Mouse (Mus musculus): ENCODE data around the gene Gpr107. TPM values are rescaled to one million over a fixed set of nuclear protein-coding genes. Genes with fewer than 3 reads are reported as not detected.

The Gpr107 gene
- polyA plus RNA-seq, 1 experiment: 28.7 TPM

GRCm38 (mm10) chr2:31244216-31244615, 92.1 kb downstream of the Gpr107 start:
- Histone ChIP-seq H3K79me2 (ENCODE audit: control insufficient read depth, insufficient read depth) (peaks cover 32% of the 10 kb centered on the region), H3K4me3 (ENCODE audit: insufficient read depth, poor library complexity, severe bottlenecking) (no peak overlapping the region), H3ac (ENCODE audit: control insufficient read depth, insufficient read length, low read depth) (no peak overlapping the region), H3K79me3 (ENCODE audit: low read depth) (peaks cover 30% of the 10 kb centered on the region), H3K36me3 (ENCODE audit: control insufficient read depth, insufficient read depth) (peaks cover 14% of the 10 kb centered on the region), H3K27me3 (ENCODE audit: control insufficient read depth, insufficient read depth, insufficient read length) (no peaks in the 10 kb centered on the region)
- no peak for TF ChIP-seq FOSL1 (IDR thresholded peaks at IDR 0.05; ENCODE audit: insufficient read depth, low read length, poor library complexity, severe bottlenecking)
- TF ChIP-seq MYOG (IDR thresholded peaks at IDR 0.05; ENCODE audit: control insufficient read depth, extremely low read depth, insufficient read length): no peak
- TF ChIP-seq USF1 (IDR thresholded peaks at IDR 0.05; ENCODE audit: low read depth): no peak
- TF ChIP-seq CEBPB (IDR thresholded peaks at IDR 0.05; ENCODE audit: low read depth): no peak
- no peak for TF ChIP-seq CTCF (IDR thresholded peaks at IDR 0.05; ENCODE audit: control insufficient read depth, insufficient read depth, insufficient read length)
- TF ChIP-seq MYOD1 (IDR thresholded peaks at IDR 0.05; ENCODE audit: control insufficient read depth, insufficient read length, low read depth): no peak
- no peak for TF ChIP-seq MAX (IDR thresholded peaks at IDR 0.05)

DNA sequence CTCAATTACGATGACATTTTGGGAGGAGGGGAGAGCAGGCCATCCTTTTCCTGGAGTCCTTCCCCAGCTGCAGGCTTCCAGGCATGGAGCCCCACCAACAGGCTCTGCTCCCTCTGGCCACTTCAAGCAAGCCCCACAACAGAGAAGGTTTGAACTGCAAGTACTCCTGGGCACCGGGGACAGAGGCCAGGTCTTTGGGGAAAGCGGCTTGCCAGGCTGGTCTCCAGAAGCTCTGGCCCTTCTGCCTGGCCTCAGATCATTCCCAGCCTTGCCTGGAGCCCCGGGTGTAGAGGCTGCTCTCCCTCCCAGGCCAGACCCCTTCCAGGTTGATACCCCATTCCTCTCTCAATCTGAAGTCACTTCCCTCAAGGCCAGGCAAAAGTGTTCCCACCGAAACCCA, 92.9 kb downstream of the Gpr107 start:
- H3K4me3 ChIP-seq (ENCODE audit: insufficient read depth, poor library complexity, severe bottlenecking): peak overlapping the region; percentile 68
- no peak for TF ChIP-seq CEBPB (IDR thresholded peaks at IDR 0.05; ENCODE audit: low read depth)
- TF ChIP-seq CTCF (IDR thresholded peaks at IDR 0.05; ENCODE audit: control insufficient read depth, insufficient read depth, insufficient read length): no peak
- TF ChIP-seq MYOG (IDR thresholded peaks at IDR 0.05; ENCODE audit: control insufficient read depth, extremely low read depth, insufficient read length): no peak
- no peak for TF ChIP-seq MYOD1 (IDR thresholded peaks at IDR 0.05; ENCODE audit: control insufficient read depth, insufficient read length, low read depth)
- TF ChIP-seq FOSL1 (IDR thresholded peaks at IDR 0.05; ENCODE audit: insufficient read depth, low read length, poor library complexity, severe bottlenecking): no peak
- no peak for TF ChIP-seq MAX (IDR thresholded peaks at IDR 0.05)
- TF ChIP-seq USF1 (IDR thresholded peaks at IDR 0.05; ENCODE audit: low read depth): no peak
- H3K79me3 ChIP-seq (ENCODE audit: low read depth): peaks cover 39% of the 10 kb centered on the region
- H3K36me3 ChIP-seq (ENCODE audit: control insufficient read depth, insufficient read depth): peaks cover 23% of the 10 kb centered on the region
- no peaks in the 10 kb centered on the region for H3K27me3 ChIP-seq (ENCODE audit: control insufficient read depth, insufficient read depth, insufficient read length)
- H3ac ChIP-seq (ENCODE audit: control insufficient read depth, insufficient read length, low read depth): peak overlapping the region; percentile 97
- peaks cover 41% of the 10 kb centered on the region for H3K79me2 ChIP-seq (ENCODE audit: control insufficient read depth, insufficient read depth)

- Histone ChIP-seq H3K79me3 (ENCODE audit: low read depth) (peaks cover 44% of the 10 kb centered on the region), H3K4me3 (ENCODE audit: insufficient read depth, poor library complexity, severe bottlenecking) (peak within 1 kb of the TSS; percentile 68), H3K27me3 (ENCODE audit: control insufficient read depth, insufficient read depth, insufficient read length) (no peaks in the 10 kb centered on the region), H3K36me3 (ENCODE audit: control insufficient read depth, insufficient read depth) (peaks cover 26% of the 10 kb centered on the region), H3ac (ENCODE audit: control insufficient read depth, insufficient read length, low read depth) (peak within 1 kb of the TSS; percentile 97), H3K79me2 (ENCODE audit: control insufficient read depth, insufficient read depth) (peaks cover 46% of the 10 kb centered on the region)
- TF ChIP-seq MYOG (IDR thresholded peaks at IDR 0.05; ENCODE audit: control insufficient read depth, extremely low read depth, insufficient read length): no peak
- TF ChIP-seq MAX (IDR thresholded peaks at IDR 0.05): peak; percentile 51
- TF ChIP-seq CTCF (IDR thresholded peaks at IDR 0.05; ENCODE audit: control insufficient read depth, insufficient read depth, insufficient read length): peak; percentile 2
- no peak for TF ChIP-seq MYOD1 (IDR thresholded peaks at IDR 0.05; ENCODE audit: control insufficient read depth, insufficient read length, low read depth)
Measured at GRCm38 (mm10) chr2:31245491-31246141, 93.5 kb downstream of the Gpr107 start, which contains the start of gene Ncs1. Ncs1 (plus strand) TSS chr2:31245823.

DNA sequence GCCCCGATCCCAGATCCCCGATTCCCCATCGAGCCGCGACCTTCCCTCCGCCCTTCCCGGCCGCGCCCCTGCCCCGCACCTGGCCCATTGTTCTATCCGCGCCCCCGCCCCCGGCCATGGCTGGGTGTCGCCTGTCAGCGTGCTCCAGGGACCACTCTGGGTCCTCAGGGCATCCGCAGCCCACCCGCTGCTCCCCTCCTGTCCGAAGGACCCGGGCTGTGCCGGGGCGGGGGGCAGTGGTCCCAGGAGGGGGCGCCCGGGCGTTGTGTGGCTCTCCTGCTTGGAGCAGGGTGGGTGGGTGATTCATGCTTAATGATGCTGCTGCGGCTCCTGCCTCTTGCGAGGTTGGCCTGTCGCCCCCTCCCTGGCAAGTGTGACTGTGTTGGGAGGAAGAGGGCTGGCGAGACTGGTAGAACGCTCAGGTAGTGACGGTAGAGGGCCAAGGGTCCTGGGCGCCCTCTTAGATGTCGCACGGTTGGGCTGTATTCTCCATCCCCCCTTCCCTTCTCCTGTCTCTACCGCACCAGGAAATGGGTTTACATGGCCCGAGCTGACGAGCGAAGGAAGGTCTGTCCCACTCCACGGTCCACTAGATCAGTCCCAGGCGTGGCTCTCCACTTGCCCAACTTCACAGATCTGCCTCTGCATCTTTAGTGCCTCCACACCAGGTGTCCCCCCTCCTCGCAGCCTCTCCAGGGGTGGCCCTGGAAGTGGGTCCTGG, 94.3 kb downstream of the Gpr107 start:
- H3K27me3 ChIP-seq (ENCODE audit: control insufficient read depth, insufficient read depth, insufficient read length): no peaks in the 10 kb centered on the region
- TF ChIP-seq USF1 (IDR thresholded peaks at IDR 0.05; ENCODE audit: low read depth) (no peak), FOSL1 (IDR thresholded peaks at IDR 0.05; ENCODE audit: insufficient read depth, low read length, poor library complexity, severe bottlenecking) (no peak), MYOD1 (IDR thresholded peaks at IDR 0.05; ENCODE audit: control insufficient read depth, insufficient read length, low read depth) (no peak), CEBPB (IDR thresholded peaks at IDR 0.05; ENCODE audit: low read depth) (no peak), CTCF (IDR thresholded peaks at IDR 0.05; ENCODE audit: control insufficient read depth, insufficient read depth, insufficient read length) (peak; percentile 30), MYOG (IDR thresholded peaks at IDR 0.05; ENCODE audit: control insufficient read depth, extremely low read depth, insufficient read length) (no peak)
- H3K79me2 ChIP-seq (ENCODE audit: control insufficient read depth, insufficient read depth): peaks cover 54% of the 10 kb centered on the region
- H3K4me3 ChIP-seq (ENCODE audit: insufficient read depth, poor library complexity, severe bottlenecking): peak overlapping the region; percentile 68
- peaks cover 52% of the 10 kb centered on the region for H3K79me3 ChIP-seq (ENCODE audit: low read depth)
- peaks cover 26% of the 10 kb centered on the region for H3K36me3 ChIP-seq (ENCODE audit: control insufficient read depth, insufficient read depth)
- peak overlapping the region; percentile 97 for H3ac ChIP-seq (ENCODE audit: control insufficient read depth, insufficient read length, low read depth)

GRCm38 (mm10) chr2:31248856-31249255, 96.7 kb downstream of the Gpr107 start:
- no peaks in the 10 kb centered on the region for H3K27me3 ChIP-seq (ENCODE audit: control insufficient read depth, insufficient read depth, insufficient read length)
- no peak overlapping the region for H3ac ChIP-seq (ENCODE audit: control insufficient read depth, insufficient read length, low read depth)
- H3K36me3 ChIP-seq (ENCODE audit: control insufficient read depth, insufficient read depth): peaks cover 26% of the 10 kb centered on the region
- no peak overlapping the region for H3K4me3 ChIP-seq (ENCODE audit: insufficient read depth, poor library complexity, severe bottlenecking)
- H3K79me2 ChIP-seq (ENCODE audit: control insufficient read depth, insufficient read depth): peaks cover 79% of the 10 kb centered on the region
- peaks cover 77% of the 10 kb centered on the region for H3K79me3 ChIP-seq (ENCODE audit: low read depth)
- no peak for TF ChIP-seq USF1 (IDR thresholded peaks at IDR 0.05; ENCODE audit: low read depth)
- TF ChIP-seq MYOG (IDR thresholded peaks at IDR 0.05; ENCODE audit: control insufficient read depth, extremely low read depth, insufficient read length): no peak
- TF ChIP-seq MYOD1 (IDR thresholded peaks at IDR 0.05; ENCODE audit: control insufficient read depth, insufficient read length, low read depth): no peak
- no peak for TF ChIP-seq FOSL1 (IDR thresholded peaks at IDR 0.05; ENCODE audit: insufficient read depth, low read length, poor library complexity, severe bottlenecking)
- no peak for TF ChIP-seq MAX (IDR thresholded peaks at IDR 0.05)
- TF ChIP-seq CEBPB (IDR thresholded peaks at IDR 0.05; ENCODE audit: low read depth): no peak
- no peak for TF ChIP-seq CTCF (IDR thresholded peaks at IDR 0.05; ENCODE audit: control insufficient read depth, insufficient read depth, insufficient read length)

Measured in C2C12 (cell line).